9 mouse cellular contexts compared by ENCODE assay signal in genomic region chr3:122923147-122923546, GRCm38 (mm10). TPM values are rescaled to one million over a fixed set of nuclear protein-coding genes. Genes with fewer than 3 reads are reported as not detected.
DNase-seq lines count a peak whose midpoint lies in the region; ATAC-seq lines count a peak whose summit lies in the region.
"Had no signal": no experiment of that assay in that cellular context is flagged by ENCODE, and none has a peak within 500 bp of the region (broad histone marks: within the 10 kb centered on the region; RNA-seq: fewer than 3 reads in every experiment).

No protein-coding gene starts in this region.

- H3K9me3 ChIP-seq in hindbrain, embryonic 10.5 days = no peaks in the 10 kb centered on the region
- H3K9me3 ChIP-seq in hindbrain, embryonic 11.5 days (ENCODE audit: control insufficient read depth, low read length) = no peaks in the 10 kb centered on the region
- H3K9me3 ChIP-seq in hindbrain, embryonic 14.5 days (ENCODE audit: control insufficient read depth, low read length) = no peaks in the 10 kb centered on the region
- H3K9me3 ChIP-seq in midbrain, embryonic 14.5 days (ENCODE audit: control insufficient read depth, low read length) = no peaks in the 10 kb centered on the region

- H3K27ac ChIP-seq in hindbrain, embryonic 10.5 days = no peak overlapping the region
- H3K27ac ChIP-seq in hindbrain, embryonic 11.5 days (ENCODE audit: low read depth, low read length) = no peak overlapping the region
- H3K27ac ChIP-seq in hindbrain, embryonic 14.5 days = no peak overlapping the region
- H3K27ac ChIP-seq in midbrain, embryonic 14.5 days (replicated peaks; ENCODE audit: low read depth, low read length) = no peak overlapping the region

- ATAC-seq in hindbrain, embryonic 11.5 days (ENCODE audit: low FRiP score) = no peak
- ATAC-seq in hindbrain, embryonic 14.5 days (ENCODE audit: low FRiP score) = no peak
- ATAC-seq in midbrain, embryonic 14.5 days (ENCODE audit: low FRiP score, low TSS enrichment) = no peak

- DNase-seq in hindbrain, embryonic 10.5 days (ENCODE audit: low spot score) = no peak
- DNase-seq in hindbrain, embryonic 11.5 days (ENCODE audit: low spot score) = no peak
- peak; percentile 18 for DNase-seq in c-Kit-positive CD71-negative TER-119-negative erythroid progenitor cells, embryonic 14.5 days (ENCODE audit: low read depth)
- DNase-seq in hindbrain, embryonic 14.5 days (ENCODE audit: low spot score) = no peak
- no peak for DNase-seq in midbrain, embryonic 14.5 days
- no peak for DNase-seq in left cerebral cortex, postnatal 36 days (ENCODE audit: low spot score in 2 of 2)
- DNase-seq in right cerebral cortex, postnatal 4 days = no peak
- DNase-seq in thymus, postnatal 36 days = no peak
- DNase-seq: kidney, postnatal 25 days had no signal

- 70% methylated on average over 7 of the region's 7 CpGs for WGBS in hindbrain, embryonic 10.5 days
- WGBS in hindbrain, embryonic 11.5 days = 75% methylated on average over 7 of the region's 7 CpGs
- 72% methylated on average over 7 of the region's 7 CpGs for WGBS in hindbrain, embryonic 14.5 days
- WGBS in midbrain, embryonic 14.5 days = 74% methylated on average over 7 of the region's 7 CpGs

- H3K4me3 ChIP-seq in hindbrain, embryonic 10.5 days = peak overlapping the region; percentile 65
- H3K4me3 ChIP-seq in hindbrain, embryonic 11.5 days (ENCODE audit: low read depth, low read length) = no peak overlapping the region
- H3K4me3 ChIP-seq in hindbrain, embryonic 14.5 days (replicated peaks; ENCODE audit: low read length) = no peak overlapping the region
- H3K4me3 ChIP-seq in midbrain, embryonic 14.5 days (replicated peaks; ENCODE audit: low read depth, low read length) = no peak overlapping the region

- H3K27me3 ChIP-seq in hindbrain, embryonic 10.5 days (ENCODE audit: insufficient read depth, poor library complexity, severe bottlenecking) = no peaks in the 10 kb centered on the region
- H3K27me3 ChIP-seq in hindbrain, embryonic 11.5 days (ENCODE audit: control insufficient read depth, insufficient read depth, low read length) = no peaks in the 10 kb centered on the region
- no peaks in the 10 kb centered on the region for H3K27me3 ChIP-seq in hindbrain, embryonic 14.5 days (ENCODE audit: control insufficient read depth, insufficient read depth, low read length)
- H3K27me3 ChIP-seq in midbrain, embryonic 14.5 days (ENCODE audit: control insufficient read depth, insufficient read depth, low read length) = no peaks in the 10 kb centered on the region

- H3K36me3 ChIP-seq in hindbrain, embryonic 10.5 days = peaks cover 15% of the 10 kb centered on the region
- H3K36me3 ChIP-seq in hindbrain, embryonic 11.5 days (ENCODE audit: control insufficient read depth, insufficient read depth, low read length) = no peaks in the 10 kb centered on the region
- H3K36me3 ChIP-seq in hindbrain, embryonic 14.5 days (replicated peaks; ENCODE audit: control insufficient read depth, insufficient read depth) = no peaks in the 10 kb centered on the region
- no peaks in the 10 kb centered on the region for H3K36me3 ChIP-seq in midbrain, embryonic 14.5 days (ENCODE audit: control insufficient read depth, insufficient read depth, low read length)

- intact Hi-C loops in left cerebral cortex, postnatal 36 days (cut with DNase I) = loop anchor here (5.0 kb wide), 1 partner anchor 59 kb away; the partner anchor contains the start of gene Usp53

- no peak overlapping the region for H3K9ac ChIP-seq in hindbrain, embryonic 11.5 days (ENCODE audit: low read depth, low read length)
- no peak overlapping the region for H3K9ac ChIP-seq in hindbrain, embryonic 14.5 days
- H3K9ac ChIP-seq in midbrain, embryonic 14.5 days (replicated peaks; ENCODE audit: low read length) = no peak overlapping the region

- peaks cover 22% of the 10 kb centered on the region for H3K4me1 ChIP-seq in hindbrain, embryonic 10.5 days (replicated peaks)
- H3K4me1 ChIP-seq in hindbrain, embryonic 11.5 days (replicated peaks; ENCODE audit: control insufficient read depth, insufficient read depth, low read length) = no peaks in the 10 kb centered on the region
- peaks cover 10% of the 10 kb centered on the region for H3K4me1 ChIP-seq in hindbrain, embryonic 14.5 days (replicated peaks; ENCODE audit: control insufficient read depth, insufficient read depth, low read length)
- H3K4me1 ChIP-seq in midbrain, embryonic 14.5 days (ENCODE audit: control insufficient read depth, insufficient read depth, low read length) = peaks cover 6% of the 10 kb centered on the region

- no peak overlapping the region for H3K4me2 ChIP-seq in hindbrain, embryonic 11.5 days (replicated peaks; ENCODE audit: low read depth, low read length)
- peak overlapping the region; percentile 69 for H3K4me2 ChIP-seq in hindbrain, embryonic 14.5 days (replicated peaks)
- H3K4me2 ChIP-seq in midbrain, embryonic 14.5 days (ENCODE audit: low read length) = peak overlapping the region; percentile 68

RNA-seq across cellular contexts. Expression of gene 1810037I17Rik, which starts 0.9 kb away (rescaled TPM):
- 85.3 and 96.3 TPM in 2 replicates for polyA plus RNA-seq in hindbrain, embryonic 10.5 days (2016; fragmentation: Nextera tagmentation; extraction: Ambion mirVana)
- polyA plus RNA-seq in hindbrain, embryonic 11.5 days (2014; fragmentation: Nextera tagmentation; extraction: Ambion mirVana) = 90.8 and 90.9 TPM in 2 replicates
- 88.5 and 102 TPM in 2 replicates for polyA plus RNA-seq in hindbrain, embryonic 14.5 days (2014; fragmentation: Nextera tagmentation; extraction: Ambion mirVana)
- polyA plus RNA-seq in midbrain, embryonic 14.5 days (2014; fragmentation: Nextera tagmentation; extraction: Ambion mirVana) = 76.3 and 86.9 TPM in 2 replicates
- 10 to 100 TPM; 56.6 to 67.5 TPM for total RNA-seq in left cerebral cortex, postnatal 36 days (2021)

RNA-seq across cellular contexts. Expression of gene Gm10959, which starts 4.0 kb away (rescaled TPM):
- not detected in 2 replicates for polyA plus RNA-seq in hindbrain, embryonic 10.5 days (2016; fragmentation: Nextera tagmentation; extraction: Ambion mirVana)
- polyA plus RNA-seq in hindbrain, embryonic 11.5 days (2014; fragmentation: Nextera tagmentation; extraction: Ambion mirVana) = not detected in 2 replicates
- not detected in 2 replicates for polyA plus RNA-seq in hindbrain, embryonic 14.5 days (2014; fragmentation: Nextera tagmentation; extraction: Ambion mirVana)
- not detected in 2 replicates for polyA plus RNA-seq in midbrain, embryonic 14.5 days (2014; fragmentation: Nextera tagmentation; extraction: Ambion mirVana)
- not detected for total RNA-seq in left cerebral cortex, postnatal 36 days (2021)

RNA-seq across cellular contexts. Expression of gene Fabp2, which starts 28.3 kb away (rescaled TPM):
- polyA plus RNA-seq in hindbrain, embryonic 10.5 days (2016; fragmentation: Nextera tagmentation; extraction: Ambion mirVana) = not detected in 2 replicates
- not detected in 2 replicates for polyA plus RNA-seq in hindbrain, embryonic 11.5 days (2014; fragmentation: Nextera tagmentation; extraction: Ambion mirVana)
- polyA plus RNA-seq in hindbrain, embryonic 14.5 days (2014; fragmentation: Nextera tagmentation; extraction: Ambion mirVana) = not detected in 2 replicates
- polyA plus RNA-seq in midbrain, embryonic 14.5 days (2014; fragmentation: Nextera tagmentation; extraction: Ambion mirVana) = not detected in 2 replicates
- total RNA-seq in left cerebral cortex, postnatal 36 days (2021) = not detected
